Mouse (Mus musculus) urinary bladder, adult 2 months (tissue): Measurements from ENCODE around the gene Adamts16. TPM values are rescaled to one million over a fixed set of nuclear protein-coding genes. Genes with fewer than 3 reads are reported as not detected.

Experiments
- DNase-seq: peaks from one replicate; pipeline ENCODE4 v3.0.0; 2022; ENCODE audit warnings: low spot score
- polyA plus RNA-seq: library from polyadenylated mRNA; depleted of rRNA; stranded (reverse); fragments of >200 nt; gene quantifications from 2 replicates; pipeline ENCODE4 v1.2.3, GENCODE M21; 2012

Gene Adamts16
- polyA plus RNA-seq, 1 experiment = 0.18 TPM

DNA sequence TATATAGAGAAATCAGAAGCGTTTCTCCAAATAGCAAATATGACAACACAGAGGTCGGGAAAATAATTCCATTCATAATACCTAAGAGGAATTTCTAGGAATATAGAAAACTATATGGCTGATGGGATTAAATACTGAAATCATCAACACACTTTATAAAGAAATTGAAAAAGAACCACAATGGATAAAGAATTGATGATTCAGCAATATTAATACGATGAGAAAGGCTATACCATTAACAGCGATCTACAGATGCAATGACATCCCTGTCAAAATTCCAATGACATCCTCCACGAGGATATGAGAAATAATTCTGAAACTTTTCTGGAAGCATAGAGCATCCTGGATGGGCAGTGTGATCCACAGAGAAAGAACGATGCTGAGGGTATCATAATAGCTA, 76.9 kb downstream of the Adamts16 start:
- no peak for DNase-seq

DNA sequence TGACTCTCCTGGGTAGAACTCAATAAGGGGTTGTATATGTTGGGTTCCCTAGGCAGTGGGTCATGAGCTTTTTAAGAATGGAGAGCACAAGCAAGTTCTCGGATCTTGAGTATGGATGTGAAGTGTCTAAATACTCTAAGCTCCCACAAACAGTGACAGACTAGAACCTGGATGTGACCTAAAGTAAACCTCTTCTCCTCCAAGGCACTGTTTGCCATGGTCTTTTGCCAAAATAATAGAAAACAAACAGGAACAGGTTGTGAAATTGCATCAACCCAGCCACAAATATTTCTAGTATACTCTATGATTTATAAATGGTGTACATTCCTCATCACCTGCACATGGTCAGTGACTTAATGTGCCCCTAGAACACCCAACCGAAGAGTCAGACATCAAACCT, 79.0 kb downstream of the Adamts16 start:
- no peak for DNase-seq

DNA sequence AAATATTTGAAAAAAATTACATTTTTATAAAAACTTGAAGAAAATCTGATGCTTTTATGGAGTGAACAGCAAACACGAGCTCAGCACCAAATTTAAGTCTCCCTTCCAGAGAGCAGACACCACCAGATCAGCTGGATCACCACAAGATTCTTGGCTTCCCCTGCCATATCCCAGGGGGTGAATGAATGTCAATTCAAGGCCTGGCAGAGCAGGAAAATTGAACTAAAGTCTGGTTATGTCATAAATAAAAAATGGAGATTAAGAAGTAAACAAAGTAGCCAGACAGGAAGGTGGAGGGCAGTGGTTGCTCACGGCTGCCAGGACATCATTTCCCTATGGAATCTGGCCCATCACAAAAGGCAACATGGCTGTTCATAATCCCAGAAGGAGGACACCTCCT, 80.3 kb downstream of the Adamts16 start:
- no peak for DNase-seq

DNA sequence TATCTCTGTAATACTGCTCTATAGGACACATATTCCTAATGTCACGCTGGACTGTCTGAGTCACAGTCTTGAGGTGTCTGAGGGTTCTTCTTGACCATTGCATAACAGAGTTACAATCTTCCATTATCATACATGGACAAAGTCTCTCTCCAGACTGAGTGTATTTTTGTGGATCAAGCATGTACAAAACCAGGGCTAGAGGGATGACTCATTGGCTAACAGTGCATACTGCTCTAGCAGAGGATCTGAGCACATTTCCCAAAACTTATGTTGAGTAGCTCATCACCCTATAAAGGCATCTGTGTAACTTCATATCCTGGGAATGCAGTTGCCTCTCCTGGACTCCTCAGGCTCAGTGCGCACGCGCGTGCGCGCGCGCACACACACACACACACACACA, 81.4 kb downstream of the Adamts16 start:
- DNase-seq = no peak

DNA sequence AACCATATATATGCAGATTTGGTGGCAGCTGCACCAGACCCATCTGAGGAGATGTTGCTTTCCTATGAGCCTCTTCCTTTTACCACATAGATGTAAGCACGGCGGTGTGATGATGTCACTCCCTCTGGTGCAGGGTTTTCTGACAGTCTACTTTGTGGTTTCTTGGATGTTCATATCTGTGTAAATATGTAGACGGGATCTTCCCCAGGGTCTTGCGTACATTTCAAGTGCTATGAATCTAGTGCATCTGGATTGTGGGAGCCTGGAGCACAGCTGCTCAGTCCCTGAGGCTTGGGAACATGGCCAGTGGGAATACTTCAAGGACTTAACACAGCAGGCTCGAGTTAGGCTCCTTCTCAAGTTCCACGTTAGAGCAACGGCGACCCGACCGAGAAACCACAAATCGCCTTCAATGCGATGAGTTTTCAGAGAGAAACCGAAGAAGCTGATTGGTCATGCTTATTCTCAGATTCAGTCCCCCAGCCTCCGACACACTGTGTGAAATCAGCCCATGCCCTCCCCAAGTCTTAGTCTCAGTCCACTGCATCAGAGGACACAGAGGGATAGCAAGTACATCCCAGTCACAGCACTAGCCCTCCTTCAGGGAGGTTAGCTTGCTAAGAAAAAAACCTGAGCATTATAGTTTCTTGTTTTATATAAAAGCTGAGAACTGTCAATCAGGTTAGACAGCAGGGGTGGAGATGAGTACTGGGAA, 95.2 kb downstream of the Adamts16 start:
- no peak for DNase-seq

GRCm38 (mm10) chr13:70744416-70745038, 97.1 kb downstream of the Adamts16 start:
- no peak for DNase-seq

- DNase-seq = no peak
These were observed 98.9 kb downstream of the Adamts16 start for GRCm38 (mm10) chr13:70742693-70743092.

GRCm38 (mm10) chr13:70740281-70741240, 101.0 kb downstream of the Adamts16 start:
- DNase-seq = no peak

DNA sequence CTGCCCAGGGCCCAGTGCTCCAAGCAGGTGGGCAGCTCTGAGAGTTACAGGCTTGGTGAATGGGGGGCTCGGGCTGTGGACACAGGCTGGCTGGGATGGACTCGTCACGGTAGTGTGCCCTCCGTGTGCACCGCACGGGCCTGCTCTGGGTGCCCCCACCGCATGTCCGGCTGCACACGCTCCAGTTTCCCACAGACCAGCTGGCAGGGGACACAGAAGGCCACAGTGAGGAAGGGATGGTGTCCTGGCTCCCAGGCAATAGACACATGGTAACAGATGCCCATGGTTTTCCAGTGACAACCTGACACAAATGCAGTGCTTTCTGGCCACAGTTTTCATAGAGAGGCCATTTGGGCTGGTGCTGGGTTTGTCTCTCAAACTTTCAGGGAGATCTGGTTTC, 102.8 kb downstream of the Adamts16 start:
- DNase-seq = no peak

DNA sequence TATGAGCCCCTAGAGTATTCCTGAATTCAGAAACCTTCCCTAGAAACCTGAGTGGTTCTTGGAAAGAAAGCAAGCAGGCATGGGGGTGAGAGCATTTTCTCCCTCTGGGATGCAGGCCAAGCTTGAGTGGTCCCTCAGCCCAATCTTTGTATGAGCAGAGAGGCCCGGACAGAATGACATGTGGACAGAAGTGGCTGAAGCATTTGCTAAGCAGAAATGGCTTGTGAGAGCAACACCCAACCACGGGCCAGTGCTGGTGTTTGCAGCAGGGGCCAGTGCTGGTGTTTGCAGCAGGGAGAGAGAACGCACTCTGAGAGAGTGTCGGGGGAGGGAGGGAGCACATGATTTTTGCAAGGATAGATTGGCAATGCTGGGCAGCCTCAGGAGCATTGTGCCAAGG, 105.2 kb downstream of the Adamts16 start:
- no peak for DNase-seq

- DNase-seq = no peak
These were observed 107.0 kb downstream of the Adamts16 start for GRCm38 (mm10) chr13:70734640-70735039.

DNA sequence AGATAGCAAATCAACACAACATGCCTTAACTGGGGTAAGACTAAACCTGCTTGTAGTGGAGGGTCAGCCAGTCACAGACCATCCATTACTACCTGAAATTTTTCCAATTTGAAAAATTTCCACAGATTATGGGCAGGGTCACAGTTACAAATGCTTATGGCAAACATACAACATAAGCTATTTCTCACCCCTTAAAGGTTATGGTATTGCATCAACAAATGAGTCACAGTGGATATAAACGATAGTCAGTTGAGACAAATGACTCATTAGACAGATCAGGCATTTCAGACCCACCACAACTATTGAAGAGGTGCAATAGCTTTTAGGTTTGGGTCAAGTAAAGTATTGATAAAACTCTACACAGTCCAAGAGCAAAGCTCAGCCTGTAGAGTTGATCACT, 107.7 kb downstream of the Adamts16 start:
- no peak for DNase-seq

DNA sequence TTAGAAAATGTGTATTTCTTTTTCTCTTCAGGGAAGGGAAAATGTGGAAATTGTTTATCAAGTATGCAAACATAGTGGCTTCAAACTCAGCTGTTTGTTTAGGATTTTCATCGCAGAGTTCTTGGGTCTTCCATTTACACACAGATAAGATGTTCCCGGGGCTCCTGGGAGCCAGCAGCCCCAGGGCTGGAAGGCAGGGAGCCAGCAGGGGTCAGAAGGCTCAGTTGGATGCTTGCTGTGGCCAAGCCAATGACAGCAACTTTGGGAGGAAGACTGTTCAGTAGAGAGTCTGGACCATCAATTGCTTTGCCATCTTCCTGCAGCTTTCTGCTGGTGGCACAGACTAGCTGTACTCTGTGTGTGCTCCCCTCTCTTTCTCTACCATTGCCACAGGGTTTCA, 108.4 kb downstream of the Adamts16 start:
- DNase-seq = no peak

GRCm38 (mm10) chr13:70732781-70733180, 108.8 kb downstream of the Adamts16 start:
- DNase-seq = no peak

- no peak for DNase-seq
These were observed 110.3 kb downstream of the Adamts16 start for GRCm38 (mm10) chr13:70731349-70731748.

GRCm38 (mm10) chr13:70729996-70730395, 111.6 kb downstream of the Adamts16 start:
- DNase-seq = no peak

DNA sequence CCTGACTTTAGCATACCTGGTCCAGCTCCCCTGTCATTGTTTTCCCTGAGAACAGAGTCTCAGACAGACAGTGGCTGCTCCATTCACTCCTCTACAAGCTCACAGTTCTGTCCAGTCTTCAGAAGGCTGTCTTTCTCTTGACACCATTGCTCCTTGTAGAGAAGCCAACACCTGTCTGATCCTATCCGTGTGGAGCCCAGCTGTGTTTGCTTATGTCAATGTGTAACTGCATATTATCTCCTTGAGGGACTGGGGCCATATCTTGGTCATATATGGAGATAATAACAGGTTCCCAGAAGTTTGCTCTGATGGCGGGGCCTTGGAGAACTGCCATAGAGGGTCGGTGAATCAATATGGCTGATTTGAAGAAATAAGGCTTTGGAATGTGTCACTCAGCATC, 115.4 kb downstream of the Adamts16 start:
- no peak for DNase-seq

DNA sequence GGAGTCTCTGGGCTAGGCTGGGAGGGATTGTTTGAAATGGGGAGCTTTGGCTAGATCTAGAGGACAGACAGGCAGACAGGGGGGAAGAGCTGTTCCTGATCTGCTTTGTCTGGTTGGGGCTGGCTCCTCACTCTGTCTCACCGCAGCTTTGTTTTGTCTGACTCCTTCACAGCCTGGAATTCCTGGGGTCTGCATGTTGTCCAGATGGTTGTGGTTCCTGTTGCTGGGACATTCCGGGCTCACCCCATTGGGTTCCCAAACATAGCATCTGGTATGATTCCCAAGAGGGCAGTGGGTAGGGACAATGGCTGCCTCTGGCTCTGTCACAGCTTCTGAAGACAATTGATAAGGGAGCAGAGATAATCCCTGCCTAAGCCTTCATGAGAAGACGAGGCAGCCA, 117.0 kb downstream of the Adamts16 start:
- no peak for DNase-seq

DNA sequence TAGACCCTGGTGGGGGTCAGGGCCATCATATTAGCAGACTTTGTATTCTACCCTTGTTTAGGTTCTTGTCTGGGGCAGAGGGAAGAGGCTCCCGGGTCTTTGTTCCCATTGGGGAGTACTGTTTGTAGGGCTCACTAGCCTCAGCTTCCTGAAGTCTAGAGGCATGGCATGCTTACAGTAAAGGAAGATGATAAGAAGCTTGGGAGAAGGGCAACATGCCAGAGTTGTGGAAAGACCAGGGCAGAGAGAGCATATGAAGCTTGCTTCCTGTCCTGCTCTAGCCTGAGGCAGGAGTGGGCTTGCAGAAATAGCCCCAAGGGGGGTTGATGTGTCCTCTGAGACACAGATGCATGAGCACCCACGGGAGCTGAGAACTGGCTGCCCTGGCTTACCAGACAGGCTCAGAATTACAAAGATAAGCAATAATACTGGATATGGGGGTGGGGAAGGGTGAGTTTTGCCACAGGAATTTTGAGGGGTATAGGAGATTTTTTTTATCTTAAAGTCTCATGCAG, 117.4 kb downstream of the Adamts16 start:
- DNase-seq = no peak

DNA sequence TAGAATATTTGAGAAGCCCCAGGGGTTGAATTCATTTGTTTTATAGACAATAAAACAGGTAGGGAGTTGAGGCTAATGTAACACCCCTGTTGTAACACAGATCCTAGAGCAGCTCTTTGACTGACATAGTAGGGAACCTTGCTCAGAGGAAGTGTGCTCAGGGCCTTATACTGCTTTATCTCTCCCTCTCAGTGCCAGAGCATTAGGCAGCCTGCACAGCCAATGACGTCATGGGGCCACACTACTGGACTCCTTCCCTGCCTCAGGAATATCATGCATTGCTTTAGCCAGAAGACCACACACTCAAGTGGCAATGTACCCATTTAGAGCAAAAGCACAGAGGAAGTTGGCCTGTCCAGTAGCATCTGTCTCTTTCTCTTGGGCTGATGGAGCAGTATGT, 121.6 kb downstream of the Adamts16 start:
- no peak for DNase-seq

GRCm38 (mm10) chr13:70718814-70719213, 122.8 kb downstream of the Adamts16 start:
- DNase-seq = no peak

- DNase-seq = no peak
These were observed 125.6 kb downstream of the Adamts16 start for GRCm38 (mm10) chr13:70716022-70716421.
